Mouse (Mus musculus) forebrain, embryonic 16.5 days (tissue): ENCODE data around the gene Eipr1. TPM values are rescaled to one million over a fixed set of nuclear protein-coding genes. Genes with fewer than 3 reads are reported as not detected.

Experiments
- ATAC-seq: fragments of 200-750 bp; cut with Nextera tagmentation; 2 replicates; pipeline ENCODE4 v1.8.0; 2017; ENCODE audit warnings: mild to moderate bottlenecking, moderate library complexity
- H3K27ac ChIP-seq: fragments of 300-500 bp; sonication (generic); 2 replicates; pipeline ENCODE4 v1.5.1; 2014; ENCODE audit warnings: low read length, control low read depth
- H3K27me3 ChIP-seq: fragments of 300-500 bp; sonication (generic); replicated peaks from 2 replicates; pipeline ENCODE4 v1.6.1; 2014; ENCODE audit warnings: low read length; ENCODE audit not compliant: control insufficient read depth, insufficient read depth
- H3K36me3 ChIP-seq: fragments of 300-500 bp; sonication (generic); 2 replicates; pipeline ENCODE4 v1.6.1; 2014; ENCODE audit not compliant: control insufficient read depth, insufficient read depth
- H3K4me1 ChIP-seq: fragments of 300-500 bp; sonication (generic); replicated peaks from 2 replicates; pipeline ENCODE4 v1.6.1; 2014; ENCODE audit warnings: low read length; ENCODE audit not compliant: control insufficient read depth, insufficient read depth
- H3K4me2 ChIP-seq: fragments of 300-500 bp; sonication (generic); 2 replicates; pipeline ENCODE4 v1.6.1; 2014; ENCODE audit warnings: mild to moderate bottlenecking, low read length, control low read depth
- H3K4me3 ChIP-seq: fragments of 300-500 bp; sonication (generic); replicated peaks from 2 replicates; pipeline ENCODE4 v1.5.1; 2014; ENCODE audit warnings: mild to moderate bottlenecking, low read length, control low read depth
- H3K9ac ChIP-seq: fragments of 300-500 bp; sonication (generic); replicated peaks from 2 replicates; pipeline ENCODE4 v1.6.1; 2014; ENCODE audit warnings: low read depth, low read length, control low read depth
- H3K9me3 ChIP-seq: fragments of 300-500 bp; sonication (generic); 2 replicates; pipeline ENCODE4 v1.6.1; 2016; ENCODE audit warnings: low read length; ENCODE audit not compliant: control insufficient read depth
- WGBS: fragments of 180-500 bp; shearing (Covaris S2); extraction: QIAGEN DNeasy Blood & Tissue Kit; methylation state at CpG from one replicate; pipeline ENCODE4 v1.1.7; 2014; 5-methylcytosine and 5-hydroxymethylcytosine counted together
- polyA plus RNA-seq: library from polyadenylated mRNA; unstranded; fragments of >200 nt; fragmentation: Nextera tagmentation; extraction: Ambion mirVana; gene quantifications from 2 replicates; pipeline ENCODE4 v1.2.1, GENCODE M21; 2015

Gene Eipr1
- polyA plus RNA-seq, 1 experiment from 2014 or later = 79.3 TPM

GRCm38 (mm10) chr12:28786310-28786709, 34.7 kb downstream of the Eipr1 start:
- Histone ChIP-seq H3K36me3 (no peaks in the 10 kb centered on the region), H3K4me3 (no peak overlapping the region), H3K4me1 (peaks cover 13% of the 10 kb centered on the region), H3K27me3 (no peaks in the 10 kb centered on the region), H3K9ac (no peak overlapping the region), H3K9me3 (no peaks in the 10 kb centered on the region), H3K27ac (no peak overlapping the region), H3K4me2 (no peak overlapping the region)
- WGBS = 93% methylated on average over 6 of the region's 6 CpGs
- ATAC-seq = no peak

GRCm38 (mm10) chr12:28792613-28793012, 41.0 kb downstream of the Eipr1 start:
- Histone ChIP-seq H3K36me3 (no peaks in the 10 kb centered on the region), H3K9ac (no peak overlapping the region), H3K27ac (no peak overlapping the region), H3K27me3 (no peaks in the 10 kb centered on the region), H3K4me1 (peaks cover 5% of the 10 kb centered on the region; the same call in 1 of the 2 replicates), H3K4me3 (no peak overlapping the region), H3K9me3 (no peaks in the 10 kb centered on the region), H3K4me2 (no peak overlapping the region)
- no peak for ATAC-seq
- WGBS = 72% methylated on average over 3 of the region's 3 CpGs

GRCm38 (mm10) chr12:28793715-28794114, 42.1 kb downstream of the Eipr1 start:
- 47% methylated on average over 2 of the region's 2 CpGs for WGBS
- H3K36me3 ChIP-seq = no peaks in the 10 kb centered on the region

GRCm38 (mm10) chr12:28795041-28795440, 43.4 kb downstream of the Eipr1 start:
- Histone ChIP-seq H3K36me3 (no peaks in the 10 kb centered on the region), H3K4me2 (no peak overlapping the region), H3K9ac (no peak overlapping the region), H3K27ac (no peak overlapping the region), H3K4me3 (no peak overlapping the region), H3K4me1 (peaks cover 10% of the 10 kb centered on the region), H3K27me3 (no peaks in the 10 kb centered on the region), H3K9me3 (no peaks in the 10 kb centered on the region)
- peak; percentile 2; the same call in 1 of the 2 replicates for ATAC-seq
- 78% methylated on average over 3 of the region's 3 CpGs for WGBS

More at GRCm38 (mm10) chr12:28793715-28794114, 42.1 kb downstream of the Eipr1 start:
- Histone ChIP-seq H3K9me3 (no peaks in the 10 kb centered on the region), H3K4me3 (no peak overlapping the region), H3K9ac (no peak overlapping the region), H3K27me3 (no peaks in the 10 kb centered on the region), H3K4me1 (peaks cover 5% of the 10 kb centered on the region; the same call in 1 of the 2 replicates), H3K4me2 (no peak overlapping the region), H3K27ac (no peak overlapping the region)
- ATAC-seq = no peak

GRCm38 (mm10) chr12:28796881-28797420, 45.3 kb downstream of the Eipr1 start:
- no peak for ATAC-seq
- Histone ChIP-seq H3K27ac (no peak overlapping the region), H3K36me3 (no peaks in the 10 kb centered on the region), H3K9ac (no peak overlapping the region), H3K4me2 (no peak overlapping the region), H3K4me1 (peaks cover 18% of the 10 kb centered on the region), H3K9me3 (no peaks in the 10 kb centered on the region), H3K4me3 (no peak overlapping the region), H3K27me3 (no peaks in the 10 kb centered on the region)

GRCm38 (mm10) chr12:28799798-28800411, 48.3 kb downstream of the Eipr1 start:
- peak; percentile 37 for ATAC-seq
- H3K4me1 ChIP-seq = peaks cover 25% of the 10 kb centered on the region
- H3K36me3 ChIP-seq = no peaks in the 10 kb centered on the region
- no peaks in the 10 kb centered on the region for H3K9me3 ChIP-seq
- H3K9ac ChIP-seq = 0 out of 2 replicates have a peak overlapping the region, but pooled peaks have one; percentile 1
- 13% methylated on average over 11 of the region's 11 CpGs for WGBS
- H3K27me3 ChIP-seq = no peaks in the 10 kb centered on the region
- no peak overlapping the region for H3K27ac ChIP-seq
- no peak overlapping the region for H3K4me3 ChIP-seq
- no peak overlapping the region for H3K4me2 ChIP-seq

GRCm38 (mm10) chr12:28800423-28800822, 48.8 kb downstream of the Eipr1 start:
- Histone ChIP-seq H3K4me3 (no peak overlapping the region), H3K27me3 (no peaks in the 10 kb centered on the region), H3K27ac (no peak overlapping the region), H3K9ac (0 out of 2 replicates have a peak overlapping the region, but pooled peaks have one; percentile 1), H3K9me3 (no peaks in the 10 kb centered on the region), H3K36me3 (no peaks in the 10 kb centered on the region), H3K4me1 (peaks cover 26% of the 10 kb centered on the region), H3K4me2 (no peak overlapping the region)
- no peak for ATAC-seq
- WGBS = 48% methylated on average over 4 of the region's 4 CpGs

- ATAC-seq = no peak
- H3K9ac ChIP-seq = no peak overlapping the region
- WGBS = 92% methylated on average over 3 of the region's 3 CpGs
- H3K9me3 ChIP-seq = no peaks in the 10 kb centered on the region
- peaks cover 26% of the 10 kb centered on the region for H3K4me1 ChIP-seq
- no peak overlapping the region for H3K4me2 ChIP-seq
- H3K27me3 ChIP-seq = no peaks in the 10 kb centered on the region
- no peaks in the 10 kb centered on the region for H3K36me3 ChIP-seq
- no peak overlapping the region for H3K27ac ChIP-seq
- H3K4me3 ChIP-seq = no peak overlapping the region
Observed at GRCm38 (mm10) chr12:28800891-28801290, 49.3 kb downstream of the Eipr1 start.

GRCm38 (mm10) chr12:28801731-28802130, 50.1 kb downstream of the Eipr1 start:
- peaks cover 26% of the 10 kb centered on the region for H3K4me1 ChIP-seq
- no peaks in the 10 kb centered on the region for H3K27me3 ChIP-seq
- no peak overlapping the region for H3K4me3 ChIP-seq
- no peaks in the 10 kb centered on the region for H3K9me3 ChIP-seq
- no peak overlapping the region for H3K9ac ChIP-seq
- WGBS = 79% methylated on average over 6 of the region's 6 CpGs
- no peak overlapping the region; the same call in 1 of the 2 replicates for H3K27ac ChIP-seq
- no peak overlapping the region for H3K4me2 ChIP-seq
- H3K36me3 ChIP-seq = no peaks in the 10 kb centered on the region
- ATAC-seq = no peak
